Mouse (Mus musculus): ENCODE results near the gene Tymp. TPM values are rescaled to one million over a fixed set of nuclear protein-coding genes. Genes with fewer than 3 reads are reported as not detected.

Tymp gene
- total RNA-seq, 1 experiment, result 0.94 TPM

DNA sequence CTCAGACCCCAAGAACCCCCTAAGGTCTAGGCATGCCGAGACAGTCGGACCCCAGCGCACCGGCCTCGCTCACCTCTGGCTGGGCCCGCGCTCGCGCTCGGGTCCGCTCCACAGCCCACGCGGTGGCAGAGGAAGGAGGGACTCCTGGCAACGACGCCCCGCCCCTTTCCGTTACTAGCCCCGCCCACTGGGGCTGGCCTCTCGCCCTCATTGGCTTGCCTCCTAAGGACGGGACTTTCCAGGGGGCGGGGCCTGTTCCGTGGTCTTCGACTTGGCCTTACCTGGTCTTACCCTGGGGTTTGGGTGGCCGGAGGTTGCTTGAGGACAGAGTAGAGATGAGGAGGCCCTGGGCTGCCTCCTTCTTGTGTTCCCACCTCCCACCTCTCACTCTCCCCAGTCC lies 33.3 kb upstream of the Tymp start, which contains the start of gene Syce3:
Gene Syce3 (minus strand): TSS at position 386 of the 400 bp plus-strand sequence.
- in situ Hi-C loops (cut with MboI; ENCODE audit: low sequenced_read_pairs in 2 of 2, unreplicated experiment in 2 of 2), result no loop called here

GRCm38 (mm10) chr15:89406691-89407090 lies 29.9 kb upstream of the Tymp start:
- Histone ChIP-seq H3K36me3 (ENCODE audit: control insufficient read depth, insufficient read depth, low read length, poor library complexity, severe bottlenecking) (no peaks in the 10 kb centered on the region), H3K4me3 (ENCODE audit: insufficient read depth in 1 of 2, low read depth in 1 of 2, low read length in 2 of 2, poor library complexity in 1 of 2, severe bottlenecking in 1 of 2) (no peak overlapping the region), H3K4me1 (ENCODE audit: control insufficient read depth in 2 of 2, insufficient read depth in 2 of 2, low read length in 2 of 2, poor library complexity in 1 of 2) (peaks cover 0 to 7% of the 10 kb centered on the region in 2 experiments; a peak in 1 of 4 replicates), H3K9me3 (ENCODE audit: control insufficient read depth, insufficient read depth, low read depth, low read length) (no peaks in the 10 kb centered on the region), H3K9ac (ENCODE audit: insufficient read depth, low read depth, low read length, poor library complexity, severe bottlenecking) (no peak overlapping the region), H3K27ac (ENCODE audit: insufficient read depth, low read depth, low read length, poor library complexity, severe bottlenecking) (no peak overlapping the region; the same call in 1 of the 2 replicates)
- DNase-seq (ENCODE audit: low read depth, low spot score), result no peak
- in situ Hi-C loops (cut with MboI; ENCODE audit: low sequenced_read_pairs in 2 of 2, unreplicated experiment in 2 of 2), result no loop called here
- TF ChIP-seq ZC3H11A (IDR thresholded peaks at IDR 0.05; ENCODE audit: borderline replicate concordance, low read depth, low read length), result no peak
- no peak for TF ChIP-seq ZNF384 (IDR thresholded peaks at IDR 0.05; ENCODE audit: low read depth, low read length)
- no peak for TF ChIP-seq MAFK (IDR thresholded peaks at IDR 0.05; ENCODE audit: insufficient read depth, low read depth, low read length)
- no peak for TF ChIP-seq HCFC1 (IDR thresholded peaks at IDR 0.05; ENCODE audit: borderline replicate concordance, insufficient read depth, low read length)

More for the DNA sequence above, 33.3 kb upstream of the Tymp start, which contains the start of gene Syce3:
- Histone ChIP-seq H3K27ac (ENCODE audit: insufficient read depth, low read depth, low read length, poor library complexity, severe bottlenecking) (no peak within 1 kb of the TSS), H3K4me1 (ENCODE audit: control insufficient read depth in 2 of 2, insufficient read depth in 2 of 2, low read length in 2 of 2, poor library complexity in 1 of 2) (peaks cover 0 to 7% of the 10 kb centered on the region in 2 experiments; a peak in 1 of 4 replicates), H3K9ac (ENCODE audit: insufficient read depth, low read depth, low read length, poor library complexity, severe bottlenecking) (no peak within 1 kb of the TSS), H3K4me3 (ENCODE audit: insufficient read depth in 1 of 2, low read depth in 1 of 2, low read length in 2 of 2, poor library complexity in 1 of 2, severe bottlenecking in 1 of 2) (peak within 1 kb of the TSS in 1 of 2 experiments; percentile 7; a peak in 1 of 4 replicates), H3K36me3 (ENCODE audit: control insufficient read depth, insufficient read depth, low read length, poor library complexity, severe bottlenecking) (no peaks in the 10 kb centered on the region), H3K9me3 (ENCODE audit: control insufficient read depth, insufficient read depth, low read depth, low read length) (no peaks in the 10 kb centered on the region)
- TF ChIP-seq MAFK (IDR thresholded peaks at IDR 0.05; ENCODE audit: insufficient read depth, low read depth, low read length) (no peak), HCFC1 (IDR thresholded peaks at IDR 0.05; ENCODE audit: borderline replicate concordance, insufficient read depth, low read length) (no peak), ZNF384 (IDR thresholded peaks at IDR 0.05; ENCODE audit: low read depth, low read length) (no peak), ZC3H11A (IDR thresholded peaks at IDR 0.05; ENCODE audit: borderline replicate concordance, low read depth, low read length) (no peak), CHD2 (IDR thresholded peaks at IDR 0.05; ENCODE audit: low read depth, low read length) (no peak)
- DNase-seq (ENCODE audit: low read depth, low spot score), result peak; percentile 58

DNA sequence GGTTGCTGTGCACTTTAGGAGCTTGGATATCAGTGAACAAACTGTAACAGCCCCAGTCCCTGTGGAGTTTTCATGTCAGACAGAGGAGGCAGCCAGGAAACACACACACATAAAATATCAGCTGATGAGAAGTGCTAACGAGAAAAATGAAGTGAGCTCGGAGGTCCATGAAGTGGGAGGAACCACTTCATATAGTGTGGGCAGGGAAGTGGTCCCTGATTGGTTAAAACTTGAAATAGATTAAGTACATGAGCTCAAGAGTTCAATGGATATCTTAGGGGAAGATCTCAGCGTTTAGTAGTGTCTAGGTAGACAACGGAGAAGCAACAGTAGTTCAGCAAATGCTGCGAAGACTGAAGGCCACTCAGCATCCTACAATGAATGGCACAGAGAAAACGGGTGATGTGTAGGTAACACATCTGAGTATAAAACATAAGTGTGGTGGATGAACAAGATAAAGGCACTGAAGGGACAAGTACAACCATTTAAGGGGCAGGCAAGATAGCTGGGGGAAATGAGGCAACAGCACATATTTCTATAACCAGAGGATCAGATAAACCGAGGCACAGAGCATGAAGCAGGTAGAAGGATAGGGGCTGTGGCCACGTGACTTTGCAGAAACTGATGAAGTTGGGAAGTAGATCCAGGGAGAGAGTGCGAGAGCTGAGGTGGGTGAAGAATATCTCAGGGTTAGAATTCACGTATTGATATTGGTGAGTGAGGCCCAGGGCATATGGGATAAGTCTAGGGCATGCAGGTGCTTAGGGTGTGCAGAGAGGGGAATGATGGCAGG lies 28.2 kb upstream of the Tymp start:
- in situ Hi-C loops (cut with MboI; ENCODE audit: low sequenced_read_pairs in 2 of 2, unreplicated experiment in 2 of 2), result no loop called here
- H3K27ac ChIP-seq (ENCODE audit: insufficient read depth, low read depth, low read length, poor library complexity, severe bottlenecking), result no peak overlapping the region
- DNase-seq (ENCODE audit: low read depth, low spot score), result no peak
- H3K9me3 ChIP-seq (ENCODE audit: control insufficient read depth, insufficient read depth, low read depth, low read length), result no peaks in the 10 kb centered on the region
- no peaks in the 10 kb centered on the region for H3K36me3 ChIP-seq (ENCODE audit: control insufficient read depth, insufficient read depth, low read length, poor library complexity, severe bottlenecking)
- TF ChIP-seq CHD2 (IDR thresholded peaks at IDR 0.05; ENCODE audit: low read depth, low read length), result no peak
- TF ChIP-seq HCFC1 (IDR thresholded peaks at IDR 0.05; ENCODE audit: borderline replicate concordance, insufficient read depth, low read length), result no peak
- no peak for TF ChIP-seq ZC3H11A (IDR thresholded peaks at IDR 0.05; ENCODE audit: borderline replicate concordance, low read depth, low read length)
- TF ChIP-seq MAFK (IDR thresholded peaks at IDR 0.05; ENCODE audit: insufficient read depth, low read depth, low read length), result no peak
- TF ChIP-seq ZNF384 (IDR thresholded peaks at IDR 0.05; ENCODE audit: low read depth, low read length), result no peak
- H3K4me1 ChIP-seq (ENCODE audit: control insufficient read depth in 2 of 2, insufficient read depth in 2 of 2, low read length in 2 of 2, poor library complexity in 1 of 2), result peaks cover 0 to 8% of the 10 kb centered on the region in 2 experiments; a peak in 1 of 4 replicates
- no peak overlapping the region for H3K9ac ChIP-seq (ENCODE audit: insufficient read depth, low read depth, low read length, poor library complexity, severe bottlenecking)
- H3K4me3 ChIP-seq (ENCODE audit: insufficient read depth in 1 of 2, low read depth in 1 of 2, low read length in 2 of 2, poor library complexity in 1 of 2, severe bottlenecking in 1 of 2), result no peak overlapping the region

- no peak overlapping the region for H3K9ac ChIP-seq (ENCODE audit: insufficient read depth, low read depth, low read length, poor library complexity, severe bottlenecking)
- H3K4me3 ChIP-seq (ENCODE audit: insufficient read depth in 1 of 2, low read depth in 1 of 2, low read length in 2 of 2, poor library complexity in 1 of 2, severe bottlenecking in 1 of 2), result no peak overlapping the region
- no peak for DNase-seq (ENCODE audit: low read depth, low spot score)
- no peaks in the 10 kb centered on the region for H3K9me3 ChIP-seq (ENCODE audit: control insufficient read depth, insufficient read depth, low read depth, low read length)
- peaks cover 0 to 10% of the 10 kb centered on the region in 2 experiments; a peak in 1 of 4 replicates for H3K4me1 ChIP-seq (ENCODE audit: control insufficient read depth in 2 of 2, insufficient read depth in 2 of 2, low read length in 2 of 2, poor library complexity in 1 of 2)
- TF ChIP-seq HCFC1 (IDR thresholded peaks at IDR 0.05; ENCODE audit: borderline replicate concordance, insufficient read depth, low read length) (no peak), CHD2 (IDR thresholded peaks at IDR 0.05; ENCODE audit: low read depth, low read length) (no peak)
- in situ Hi-C loops (cut with MboI; ENCODE audit: low sequenced_read_pairs in 2 of 2, unreplicated experiment in 2 of 2), result no loop called here
- H3K27ac ChIP-seq (ENCODE audit: insufficient read depth, low read depth, low read length, poor library complexity, severe bottlenecking), result no peak overlapping the region
- H3K36me3 ChIP-seq (ENCODE audit: control insufficient read depth, insufficient read depth, low read length, poor library complexity, severe bottlenecking), result no peaks in the 10 kb centered on the region
These were observed 25.6 kb upstream of the Tymp start for GRCm38 (mm10) chr15:89402471-89402870.
